Mouse (Mus musculus): Measurements from ENCODE around the gene Olfr688. TPM values are rescaled to one million over a fixed set of nuclear protein-coding genes. Genes with fewer than 3 reads are reported as not detected.

Olfr688 gene
- polyA plus RNA-seq (2012; rRNA removed), result not detected in 2 replicates

GRCm38 (mm10) chr7:105287795-105288194, at the start of gene Olfr688:
Gene Olfr688, plus strand, starts transcription at chr7:105288095.
- no peak for TF ChIP-seq POLR2A (IDR thresholded peaks at IDR 0.05; ENCODE audit: control insufficient read depth, extremely low read depth, insufficient read depth, low read length, poor library complexity)
- TF ChIP-seq CTCF (IDR thresholded peaks at IDR 0.05; ENCODE audit: borderline replicate concordance, control insufficient read depth, extremely low read depth, insufficient read depth, low read length, poor library complexity), result no peak
- WGBS, result 84% methylated on average over 6 of the region's 6 CpGs
- H3K4me3 ChIP-seq (ENCODE audit: control insufficient read depth, insufficient read depth, low read length), result no peak within 1 kb of the TSS
- H3K4me1 ChIP-seq (replicated peaks; ENCODE audit: control insufficient read depth, insufficient read depth, low read length), result no peaks in the 10 kb centered on the region
- H3K27ac ChIP-seq (ENCODE audit: control insufficient read depth, insufficient read depth, low read length), result no peak within 1 kb of the TSS
- H3K27me3 ChIP-seq (ENCODE audit: control insufficient read depth, insufficient read depth, low read length), result no peaks in the 10 kb centered on the region
- no peaks in the 10 kb centered on the region for H3K36me3 ChIP-seq (ENCODE audit: control insufficient read depth, insufficient read depth, low read length)
- DNase-seq, result no peak

- H3K27ac ChIP-seq (ENCODE audit: control insufficient read depth, insufficient read depth, low read length), result no peak overlapping the region
- H3K36me3 ChIP-seq (ENCODE audit: control insufficient read depth, insufficient read depth, low read length), result no peaks in the 10 kb centered on the region
- no peaks in the 10 kb centered on the region for H3K4me1 ChIP-seq (replicated peaks; ENCODE audit: control insufficient read depth, insufficient read depth, low read length)
- 92% methylated on average over 3 of the region's 3 CpGs for WGBS
- no peak for DNase-seq
- TF ChIP-seq POLR2A (IDR thresholded peaks at IDR 0.05; ENCODE audit: control insufficient read depth, extremely low read depth, insufficient read depth, low read length, poor library complexity) (no peak), CTCF (IDR thresholded peaks at IDR 0.05; ENCODE audit: borderline replicate concordance, control insufficient read depth, extremely low read depth, insufficient read depth, low read length, poor library complexity) (no peak)
- H3K4me3 ChIP-seq (ENCODE audit: control insufficient read depth, insufficient read depth, low read length), result no peak overlapping the region
- H3K27me3 ChIP-seq (ENCODE audit: control insufficient read depth, insufficient read depth, low read length), result no peaks in the 10 kb centered on the region
Observed at GRCm38 (mm10) chr7:105247671-105248070, 40.2 kb upstream of the Olfr688 start.

DNA sequence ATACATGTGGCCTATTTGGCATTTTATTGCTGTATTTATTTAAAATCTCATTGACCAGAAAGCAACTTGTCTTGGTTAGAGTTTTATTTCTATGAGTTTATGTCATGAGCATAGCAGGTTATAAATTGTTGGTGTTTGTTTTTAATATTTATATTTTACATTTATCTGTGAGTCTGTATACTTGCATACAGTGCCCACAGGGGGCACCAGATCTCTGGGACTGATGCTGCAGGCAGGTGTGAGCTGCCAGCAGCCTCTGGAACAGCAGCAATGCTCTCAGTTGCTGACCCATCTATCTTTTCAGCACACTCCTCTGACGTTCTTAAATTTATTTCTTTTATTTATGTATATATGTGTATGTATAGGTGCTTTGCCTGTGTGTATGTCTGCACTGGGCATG, 39.7 kb upstream of the Olfr688 start:
- Histone ChIP-seq H3K27me3 (ENCODE audit: control insufficient read depth, insufficient read depth, low read length) (no peaks in the 10 kb centered on the region), H3K4me3 (ENCODE audit: control insufficient read depth, insufficient read depth, low read length) (no peak overlapping the region), H3K27ac (ENCODE audit: control insufficient read depth, insufficient read depth, low read length) (no peak overlapping the region), H3K4me1 (replicated peaks; ENCODE audit: control insufficient read depth, insufficient read depth, low read length) (no peaks in the 10 kb centered on the region), H3K36me3 (ENCODE audit: control insufficient read depth, insufficient read depth, low read length) (no peaks in the 10 kb centered on the region)
- 40% methylated on average over 1 of the region's 1 CpGs for whole genome bisulfite sequencing
- TF ChIP-seq POLR2A (IDR thresholded peaks at IDR 0.05; ENCODE audit: control insufficient read depth, extremely low read depth, insufficient read depth, low read length, poor library complexity) (no peak), CTCF (IDR thresholded peaks at IDR 0.05; ENCODE audit: borderline replicate concordance, control insufficient read depth, extremely low read depth, insufficient read depth, low read length, poor library complexity) (no peak)
- DNase-seq, result no peak

- WGBS, result 65% methylated on average over 5 of the region's 5 CpGs
- no peaks in the 10 kb centered on the region for H3K4me1 ChIP-seq (replicated peaks; ENCODE audit: control insufficient read depth, insufficient read depth, low read length)
- peak; percentile 12 for DNase-seq
- TF ChIP-seq CTCF (IDR thresholded peaks at IDR 0.05; ENCODE audit: borderline replicate concordance, control insufficient read depth, extremely low read depth, insufficient read depth, low read length, poor library complexity), result no peak
- no peak for TF ChIP-seq POLR2A (IDR thresholded peaks at IDR 0.05; ENCODE audit: control insufficient read depth, extremely low read depth, insufficient read depth, low read length, poor library complexity)
- no peak overlapping the region for H3K27ac ChIP-seq (ENCODE audit: control insufficient read depth, insufficient read depth, low read length)
- no peaks in the 10 kb centered on the region for H3K27me3 ChIP-seq (ENCODE audit: control insufficient read depth, insufficient read depth, low read length)
- H3K36me3 ChIP-seq (ENCODE audit: control insufficient read depth, insufficient read depth, low read length), result no peaks in the 10 kb centered on the region
- H3K4me3 ChIP-seq (ENCODE audit: control insufficient read depth, insufficient read depth, low read length), result no peak overlapping the region
Observed at GRCm38 (mm10) chr7:105256656-105257055, 31.2 kb upstream of the Olfr688 start.

GRCm38 (mm10) chr7:105272426-105272825, 15.5 kb upstream of the Olfr688 start:
- Histone ChIP-seq H3K27me3 (ENCODE audit: control insufficient read depth, insufficient read depth, low read length) (no peaks in the 10 kb centered on the region), H3K27ac (ENCODE audit: control insufficient read depth, insufficient read depth, low read length) (no peak overlapping the region), H3K4me3 (ENCODE audit: control insufficient read depth, insufficient read depth, low read length) (no peak overlapping the region), H3K36me3 (ENCODE audit: control insufficient read depth, insufficient read depth, low read length) (no peaks in the 10 kb centered on the region), H3K4me1 (replicated peaks; ENCODE audit: control insufficient read depth, insufficient read depth, low read length) (no peaks in the 10 kb centered on the region)
- TF ChIP-seq POLR2A (IDR thresholded peaks at IDR 0.05; ENCODE audit: control insufficient read depth, extremely low read depth, insufficient read depth, low read length, poor library complexity), result no peak
- TF ChIP-seq CTCF (IDR thresholded peaks at IDR 0.05; ENCODE audit: borderline replicate concordance, control insufficient read depth, extremely low read depth, insufficient read depth, low read length, poor library complexity), result no peak
- no peak for DNase-seq
- 90% methylated on average over 7 of the region's 7 CpGs for WGBS

DNA sequence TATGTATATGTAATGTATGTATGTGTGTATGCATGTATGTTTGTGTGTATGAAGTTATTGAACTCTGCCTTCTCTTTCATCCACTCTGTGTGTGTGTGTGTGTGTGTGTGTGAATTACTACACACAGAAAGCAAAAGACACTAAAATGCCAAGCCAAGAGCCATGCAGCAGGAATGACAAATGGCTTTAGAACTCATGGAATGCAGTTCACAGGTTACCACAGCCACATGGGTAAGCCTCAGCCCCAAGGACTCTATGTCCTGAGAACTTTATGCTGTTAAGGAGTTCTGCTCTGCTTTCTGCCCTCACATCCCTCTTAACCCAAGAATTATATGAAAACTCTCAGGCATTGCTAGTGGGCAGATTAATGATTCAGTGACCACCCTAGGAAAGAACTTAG, 2.2 kb downstream of the Olfr688 start:
- Histone ChIP-seq H3K27me3 (ENCODE audit: control insufficient read depth, insufficient read depth, low read length) (no peaks in the 10 kb centered on the region), H3K27ac (ENCODE audit: control insufficient read depth, insufficient read depth, low read length) (no peak overlapping the region), H3K4me1 (replicated peaks; ENCODE audit: control insufficient read depth, insufficient read depth, low read length) (no peaks in the 10 kb centered on the region), H3K36me3 (ENCODE audit: control insufficient read depth, insufficient read depth, low read length) (no peaks in the 10 kb centered on the region), H3K4me3 (ENCODE audit: control insufficient read depth, insufficient read depth, low read length) (no peak overlapping the region)
- TF ChIP-seq CTCF (IDR thresholded peaks at IDR 0.05; ENCODE audit: borderline replicate concordance, control insufficient read depth, extremely low read depth, insufficient read depth, low read length, poor library complexity) (no peak), POLR2A (IDR thresholded peaks at IDR 0.05; ENCODE audit: control insufficient read depth, extremely low read depth, insufficient read depth, low read length, poor library complexity) (no peak)
- DNase-seq, result no peak

DNA sequence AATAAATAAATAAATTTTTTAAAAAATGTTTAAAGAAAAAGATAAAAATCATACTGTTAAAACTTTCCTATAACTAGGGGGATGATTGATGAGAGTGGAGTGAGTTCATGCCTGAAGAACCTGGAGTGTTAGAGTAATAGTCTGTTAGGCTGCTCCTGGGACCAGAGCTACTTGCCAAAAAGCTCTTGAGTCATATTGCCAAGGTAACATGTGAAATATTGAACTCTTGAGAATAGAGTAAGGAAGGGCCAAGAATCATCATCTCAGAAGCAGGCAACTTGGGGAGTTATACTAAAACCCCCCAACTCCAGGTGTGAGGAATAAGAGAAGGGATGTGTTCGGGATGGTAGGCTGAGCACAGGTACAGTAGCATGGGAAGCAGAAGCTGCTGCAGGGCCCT, 23.0 kb downstream of the Olfr688 start, which contains the start of gene Olfr689:
Gene Olfr689, plus strand, starts transcription at position 301 of the 400 bp plus-strand sequence.
- H3K4me1 ChIP-seq (replicated peaks; ENCODE audit: control insufficient read depth, insufficient read depth, low read length), result no peaks in the 10 kb centered on the region
- whole genome bisulfite sequencing, result 84% methylated on average over 1 of the region's 1 CpGs
- no peak for TF ChIP-seq POLR2A (IDR thresholded peaks at IDR 0.05; ENCODE audit: control insufficient read depth, extremely low read depth, insufficient read depth, low read length, poor library complexity)
- TF ChIP-seq CTCF (IDR thresholded peaks at IDR 0.05; ENCODE audit: borderline replicate concordance, control insufficient read depth, extremely low read depth, insufficient read depth, low read length, poor library complexity), result no peak
- H3K27me3 ChIP-seq (ENCODE audit: control insufficient read depth, insufficient read depth, low read length), result no peaks in the 10 kb centered on the region
- H3K4me3 ChIP-seq (ENCODE audit: control insufficient read depth, insufficient read depth, low read length), result no peak within 1 kb of the TSS
- no peak within 1 kb of the TSS for H3K27ac ChIP-seq (ENCODE audit: control insufficient read depth, insufficient read depth, low read length)
- no peaks in the 10 kb centered on the region for H3K36me3 ChIP-seq (ENCODE audit: control insufficient read depth, insufficient read depth, low read length)
- DNase-seq, result no peak
